Mouse (Mus musculus): ENCODE results near the gene Rbm47.

DNA sequence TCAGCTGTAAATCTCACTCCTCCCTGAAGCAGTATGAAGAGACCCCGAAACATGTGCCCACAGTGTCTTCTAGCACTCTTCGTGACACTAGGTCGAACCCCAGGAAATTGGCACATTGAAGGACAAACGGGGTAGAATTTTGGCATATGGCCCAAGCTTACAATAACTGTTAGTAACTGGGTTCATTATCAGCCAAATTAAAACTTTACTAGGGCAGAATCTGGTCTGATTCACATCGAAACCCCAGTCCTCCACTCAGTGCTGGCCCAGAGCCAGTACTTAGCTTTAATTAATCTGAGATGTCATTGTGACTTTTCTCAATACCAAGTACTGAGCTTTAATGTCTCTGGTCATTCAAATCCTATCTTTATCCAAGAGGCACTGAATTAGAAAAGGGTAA is 122.1 kb downstream of the Rbm47 start:
- TF ChIP-seq CTCF (IDR thresholded peaks at IDR 0.05; ENCODE audit: control insufficient read depth, insufficient read depth, insufficient replicate concordance, low read depth, low read length), result no peak
- TF ChIP-seq POLR2A (IDR thresholded peaks at IDR 0.05; ENCODE audit: control insufficient read depth, low read depth, low read length), result no peak
